Mouse (Mus musculus): ENCODE data around the gene Pcdh15.

The Pcdh15 gene

DNA sequence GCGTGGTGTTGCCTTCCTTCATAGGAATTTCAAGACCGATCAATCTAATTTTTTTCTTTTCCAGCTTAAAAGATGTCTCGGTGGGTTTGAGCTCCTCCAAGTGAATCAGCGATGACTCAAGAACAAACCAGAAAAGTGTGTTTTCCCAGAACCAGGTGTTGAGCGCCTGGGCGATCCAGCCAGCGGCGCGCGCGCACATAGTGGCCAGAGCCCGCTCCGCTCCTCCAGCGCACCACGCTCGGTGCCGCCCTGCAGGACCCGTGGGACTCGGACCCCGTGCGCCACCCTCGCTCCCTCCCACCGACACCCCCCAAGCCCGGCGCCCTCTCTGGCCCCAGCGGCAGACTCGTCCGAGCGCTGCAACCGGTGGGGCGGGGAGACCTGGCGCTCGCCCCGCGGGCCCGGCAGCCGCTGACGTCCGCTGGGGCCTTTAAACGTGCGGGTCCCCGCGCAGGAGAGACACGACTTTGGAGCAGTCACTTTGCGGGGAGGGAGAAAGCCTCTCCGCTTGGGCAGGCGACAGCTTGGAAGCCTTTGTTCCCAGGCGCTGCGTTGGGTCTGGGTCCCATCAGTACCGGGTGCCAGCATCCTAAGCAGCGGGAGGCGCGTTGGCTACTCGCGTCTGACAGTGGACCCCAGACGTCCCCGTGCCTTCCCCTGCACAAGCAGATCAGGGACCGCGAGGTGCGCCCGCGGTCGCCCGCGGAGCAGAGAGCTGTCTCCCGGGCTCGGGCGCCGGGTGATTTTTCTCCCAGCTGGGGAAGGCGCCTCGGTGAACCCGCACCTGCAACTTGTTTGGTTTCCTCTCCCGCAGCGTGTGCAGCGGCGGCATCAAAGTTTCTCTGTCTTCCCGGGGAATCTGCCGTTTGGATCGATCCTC is at the start of gene Pcdh15:
Gene Pcdh15, plus strand, starts transcription at position 377 of the 880 bp plus-strand sequence.
- DNase-seq = no peak

DNA sequence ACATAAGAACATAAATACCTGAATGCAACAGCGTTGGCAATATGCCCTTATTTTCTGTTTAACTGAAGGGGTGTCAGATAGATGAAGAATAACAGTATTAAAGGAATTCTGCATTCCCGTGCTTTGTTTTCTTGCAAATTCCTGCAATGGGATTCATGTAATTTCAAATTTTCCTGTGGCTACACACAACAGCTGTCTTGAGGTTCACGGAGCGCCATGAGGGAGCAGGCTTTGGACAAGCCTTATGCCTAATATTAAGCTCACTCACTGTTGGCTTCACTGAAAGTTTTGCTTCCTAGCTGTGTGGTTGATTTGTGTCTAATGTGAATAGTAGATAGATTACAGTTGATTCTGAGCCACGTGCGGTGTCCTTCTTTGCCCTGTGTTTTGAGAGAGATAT is 47.1 kb upstream of the Pcdh15 start:
- no peak for DNase-seq

DNA sequence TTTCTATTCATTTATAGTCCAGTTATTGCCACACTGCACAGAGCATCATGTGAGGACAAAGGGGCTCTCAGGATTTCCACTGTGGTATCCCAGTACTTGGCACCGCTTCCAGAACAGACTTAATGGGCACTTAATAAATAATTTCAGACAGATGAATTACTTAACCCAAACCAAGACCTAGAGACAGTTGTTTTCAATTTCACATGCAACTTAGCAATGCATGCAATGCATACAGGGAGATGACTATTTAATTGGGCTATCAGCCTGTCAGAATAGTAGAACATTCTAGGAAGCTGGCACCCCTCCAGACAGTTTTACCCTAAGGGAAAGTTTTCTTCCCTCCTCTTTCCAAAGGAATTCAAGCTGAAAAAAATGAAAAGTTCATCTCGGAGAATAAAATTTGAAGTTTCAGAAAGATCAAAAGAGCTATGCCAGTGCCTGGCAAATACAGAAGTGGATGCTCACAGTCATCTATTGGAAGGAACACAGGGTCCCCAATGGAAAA is 39.4 kb upstream of the Pcdh15 start:
- no peak for DNase-seq

DNA sequence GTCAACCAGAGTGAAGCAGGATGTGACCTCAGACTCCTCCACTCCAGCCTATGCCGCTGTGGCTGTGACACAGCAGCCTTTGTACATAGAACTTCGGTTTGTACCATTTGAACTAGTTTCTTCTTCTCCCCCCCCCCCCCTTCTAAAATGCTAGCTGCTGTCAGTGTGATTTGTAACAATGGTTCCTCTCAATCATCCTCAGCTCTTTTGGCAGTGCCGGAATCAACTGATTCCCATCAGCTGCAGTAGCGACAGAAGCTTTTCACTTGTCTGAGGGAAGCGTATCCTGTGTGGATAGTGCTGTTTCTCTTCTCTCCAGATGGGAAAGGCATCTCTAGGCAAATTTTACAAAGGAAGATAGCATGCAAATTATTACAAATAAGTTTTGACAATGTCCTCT is 12.4 kb upstream of the Pcdh15 start:
- no peak for DNase-seq

DNA sequence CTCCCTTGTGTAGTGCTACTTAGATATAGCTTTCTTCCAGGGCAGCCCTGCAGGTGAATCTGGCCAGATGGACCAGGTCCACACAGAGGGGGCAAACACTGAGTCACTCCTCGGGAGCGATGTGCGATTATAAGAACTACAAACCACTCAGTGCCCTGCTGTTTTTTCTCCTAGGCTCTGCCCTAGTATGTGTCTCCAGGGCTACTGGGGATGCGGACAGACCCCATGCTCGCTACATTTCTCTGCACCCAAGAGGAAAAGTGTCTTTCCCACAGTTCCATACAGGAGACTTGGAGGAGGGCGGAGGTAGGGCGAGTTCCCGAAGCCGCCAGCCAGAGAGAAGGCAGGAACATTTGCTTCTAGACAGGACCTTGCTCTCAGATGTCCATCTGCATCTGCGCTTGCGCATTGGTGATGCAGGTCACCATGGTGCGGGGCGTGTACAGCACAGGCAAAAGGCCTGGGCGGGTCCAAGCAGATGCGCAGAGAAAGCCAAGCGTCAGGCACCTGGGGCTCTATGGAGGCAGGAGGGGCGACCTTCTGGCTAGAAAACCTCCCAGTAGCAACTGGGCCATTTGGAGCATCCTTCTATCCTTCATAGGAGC is 2.5 kb upstream of the Pcdh15 start:
- no peak for DNase-seq

DNA sequence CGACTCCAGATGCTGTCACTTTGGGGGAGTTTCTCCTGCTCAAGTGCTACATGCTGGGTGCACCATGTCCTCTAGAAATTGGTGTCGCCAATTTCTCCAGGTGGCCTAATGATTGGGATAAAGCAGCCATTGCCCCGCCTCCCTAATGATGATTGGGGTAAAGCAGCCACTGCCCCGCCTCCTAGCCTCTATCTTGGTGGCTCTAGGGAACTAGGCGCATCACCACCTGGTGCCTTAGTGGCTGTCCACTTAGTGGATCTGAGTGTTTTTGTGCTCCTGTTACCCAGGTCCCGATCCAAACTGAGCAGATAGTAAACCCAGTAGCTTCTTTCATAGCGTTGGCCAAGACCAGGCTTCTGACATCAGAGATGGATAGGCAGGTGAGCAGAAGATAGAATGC is 2.0 kb upstream of the Pcdh15 start:
- no peak for DNase-seq

DNA sequence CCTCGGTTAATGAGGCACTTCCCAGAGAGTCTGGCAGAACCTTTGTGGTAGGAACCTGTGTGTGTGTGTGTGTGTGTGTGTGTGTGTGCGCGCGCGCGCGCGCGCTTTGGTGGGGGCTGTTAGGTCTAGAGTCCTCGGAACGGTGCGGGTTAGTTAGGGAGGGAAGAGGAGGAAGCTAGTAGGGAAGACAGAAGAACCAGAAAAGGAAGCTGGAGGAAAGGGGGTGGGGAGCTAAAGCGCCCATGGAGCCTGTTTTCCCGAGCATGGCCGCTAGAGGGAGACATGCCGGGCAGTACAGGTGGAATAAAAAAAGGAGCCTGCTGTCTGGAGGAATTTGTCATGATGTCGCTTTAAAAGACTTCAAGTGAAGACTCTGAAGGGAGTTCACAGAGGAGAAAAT is 1.2 kb upstream of the Pcdh15 start:
- peak; percentile 5 to 46 for DNase-seq

DNA sequence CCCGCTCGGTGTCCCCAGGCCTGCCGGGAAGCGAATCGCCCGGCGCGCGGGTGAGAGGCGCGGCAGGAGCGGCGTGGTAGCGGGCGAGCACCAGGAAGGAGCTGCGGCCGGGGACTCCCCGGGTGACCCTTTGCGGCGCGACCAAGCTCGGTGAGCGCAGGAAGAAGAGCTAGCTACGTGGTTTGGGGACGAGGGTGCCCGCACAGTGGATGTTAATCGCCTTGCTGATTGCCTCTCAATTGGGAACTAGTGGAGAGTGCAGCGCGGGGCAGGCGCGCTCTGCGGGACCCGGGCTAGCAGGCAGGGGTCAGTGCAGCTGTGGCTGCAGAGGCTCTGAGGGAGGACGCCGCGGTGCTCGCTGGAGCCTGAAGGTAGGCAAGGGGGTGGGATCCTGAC is 702 bp downstream of the Pcdh15 start:
- no peak for DNase-seq

DNA sequence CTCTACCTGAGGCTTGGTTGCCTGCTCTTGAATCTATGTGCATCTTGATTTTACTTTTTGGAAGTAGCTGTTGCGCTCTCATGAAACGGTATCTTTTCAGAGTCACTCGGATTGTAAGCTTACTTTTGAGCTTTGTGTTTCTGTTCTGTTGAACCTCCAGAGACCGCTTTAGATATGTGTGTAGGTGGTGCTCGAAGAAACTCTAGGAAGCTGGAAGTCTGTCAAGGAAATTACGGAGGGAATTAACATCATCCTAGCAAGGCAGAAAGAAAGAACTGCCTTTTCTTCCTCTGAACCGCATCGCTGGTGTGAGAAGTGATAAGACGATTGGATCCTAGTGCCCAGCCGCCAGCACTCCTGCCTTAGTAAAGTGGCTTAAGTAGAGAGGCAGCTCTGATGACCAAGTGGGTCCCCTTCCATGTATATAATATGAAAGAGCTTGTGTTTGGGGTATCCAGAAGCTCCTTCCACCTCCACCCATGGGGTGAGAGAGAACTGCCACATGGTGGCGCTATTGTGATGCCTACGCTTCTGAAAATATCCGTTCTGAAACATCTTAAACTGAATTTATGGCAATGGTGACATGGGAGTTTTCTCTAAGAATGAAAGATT is 4.3 kb downstream of the Pcdh15 start:
- DNase-seq = no peak

DNA sequence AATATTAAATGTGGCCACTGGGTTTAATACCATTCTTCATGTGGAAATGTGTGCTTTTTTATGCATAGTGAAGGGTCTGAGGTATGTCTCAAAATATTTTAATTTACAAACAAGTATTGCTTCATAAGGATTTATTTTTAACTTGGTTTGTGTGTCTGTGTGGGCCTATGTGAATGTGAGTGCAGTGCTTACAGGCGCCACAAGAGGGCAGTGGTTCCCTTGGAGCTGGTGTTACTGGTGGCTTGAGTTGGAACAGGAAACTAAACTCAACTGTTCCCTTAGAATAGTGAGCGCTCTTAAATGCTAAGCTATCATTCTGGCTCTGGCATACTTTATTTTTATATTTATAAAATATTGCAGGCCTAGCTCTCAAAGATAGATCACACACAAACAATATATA is 6.8 kb downstream of the Pcdh15 start:
- peak in 1 of 2 experiments; percentile 47 for DNase-seq

DNA sequence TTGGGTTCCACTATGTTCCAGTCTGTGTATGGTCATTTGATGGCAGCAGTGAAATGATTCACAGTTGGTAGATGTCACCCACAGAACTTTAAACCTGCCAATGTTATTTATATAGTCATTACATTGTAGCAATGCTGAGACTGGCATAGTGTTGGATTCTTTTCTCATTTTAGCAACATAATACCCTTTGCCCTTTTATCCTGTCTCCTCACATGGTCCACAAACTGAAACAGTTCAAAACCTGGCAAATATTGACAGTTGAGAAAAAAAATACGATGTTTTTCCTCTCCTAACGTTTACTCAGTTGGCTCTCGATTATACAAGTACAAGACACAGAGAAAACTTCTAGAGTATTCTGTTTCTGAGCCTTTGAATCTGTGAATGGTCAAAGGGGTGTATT is 38.8 kb downstream of the Pcdh15 start:
- DNase-seq = no peak

DNA sequence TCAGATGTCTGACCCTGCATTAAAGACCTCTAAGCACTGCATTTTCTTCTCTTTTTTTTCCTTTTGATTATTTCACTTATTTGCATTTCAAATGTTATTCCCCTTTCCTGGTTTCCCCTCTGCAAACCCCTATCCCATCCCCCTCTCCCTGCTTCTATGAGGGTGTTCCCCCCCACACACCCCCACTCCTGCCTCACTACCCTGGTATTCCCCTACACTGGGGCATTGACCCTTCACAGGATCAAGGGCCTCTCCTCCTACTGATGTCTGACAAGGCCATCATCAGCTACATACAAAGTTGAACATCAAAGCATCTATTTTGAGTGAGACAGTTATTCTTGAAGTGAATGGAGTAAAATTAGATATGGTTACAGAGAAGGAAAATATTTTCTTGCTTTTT is 48.4 kb downstream of the Pcdh15 start:
- no peak for DNase-seq

DNA sequence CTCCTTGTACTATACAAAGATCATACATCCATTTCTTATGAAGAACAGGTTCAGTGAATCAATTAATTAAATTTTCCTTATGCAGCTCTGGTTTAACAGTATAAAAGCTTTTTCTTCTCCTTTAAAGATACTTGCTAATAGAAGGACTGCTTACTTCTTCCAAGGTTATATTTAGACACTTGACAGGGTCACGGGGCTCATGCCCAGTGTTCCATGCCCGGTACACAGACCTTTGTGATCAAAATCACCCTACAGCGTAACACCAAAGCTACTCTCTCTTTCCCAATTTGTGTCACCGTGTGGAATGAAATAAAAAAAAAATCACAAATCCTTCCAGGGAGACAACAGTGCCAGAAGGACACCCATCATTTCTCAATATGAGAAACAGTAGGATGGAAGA is 48.8 kb downstream of the Pcdh15 start:
- no peak for DNase-seq

DNA sequence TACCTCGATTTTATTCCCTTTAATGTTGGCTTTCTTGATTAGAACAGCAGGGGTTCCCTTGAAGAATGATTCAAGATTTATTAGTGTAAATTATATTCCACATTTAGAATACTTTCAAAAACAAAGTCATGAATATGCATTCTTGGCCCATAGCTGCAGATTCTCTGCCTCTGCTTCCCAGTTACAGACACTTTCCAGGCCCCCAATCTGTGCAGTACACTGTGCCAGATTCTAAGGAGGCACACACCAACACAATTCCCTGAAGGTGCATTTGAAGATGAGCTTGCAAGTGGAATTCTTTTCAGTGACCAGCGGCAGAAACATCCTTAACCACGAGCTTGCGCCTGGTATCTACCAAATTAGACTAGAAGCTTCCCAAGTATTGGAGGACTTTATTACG is 55.4 kb downstream of the Pcdh15 start:
- DNase-seq = no peak

DNA sequence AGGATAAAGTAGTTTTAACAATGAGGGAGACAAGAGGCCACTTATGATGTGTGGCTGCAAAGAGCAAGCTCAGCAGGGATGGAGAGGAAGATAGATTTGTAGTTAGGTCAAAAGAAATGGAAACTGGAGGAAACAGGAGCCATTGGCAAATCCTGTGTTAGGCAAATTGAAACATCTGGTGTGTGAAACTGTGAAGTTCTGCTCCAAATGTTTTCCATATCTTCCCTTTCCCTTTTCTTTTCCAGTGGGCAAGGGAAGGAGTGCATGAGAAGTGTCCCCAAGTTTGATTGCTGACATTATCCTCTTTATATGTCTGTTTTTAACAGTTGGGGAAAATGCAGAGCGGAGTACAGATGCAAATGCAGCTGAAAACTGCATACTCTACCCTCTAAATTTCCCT is 62.6 kb downstream of the Pcdh15 start:
- DNase-seq = no peak

DNA sequence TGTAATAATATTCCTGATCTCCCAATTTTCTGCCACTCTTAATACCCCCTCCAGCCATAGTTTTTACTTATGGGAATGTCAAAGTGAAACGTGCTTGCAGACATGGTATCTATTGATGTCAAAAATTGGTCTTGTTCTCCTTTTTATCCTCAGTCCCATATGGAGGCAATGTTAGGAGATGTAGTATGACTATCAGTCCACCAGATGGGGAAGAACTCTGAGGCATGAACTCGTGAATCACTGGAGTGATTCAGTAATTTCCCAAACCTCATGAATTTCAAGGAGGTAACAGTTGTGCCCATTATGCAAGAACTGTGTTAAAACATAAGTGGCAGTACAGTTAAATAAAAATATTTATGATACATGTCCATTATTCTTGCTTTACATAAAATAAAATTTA is 116.9 kb downstream of the Pcdh15 start:
- no peak for DNase-seq

DNA sequence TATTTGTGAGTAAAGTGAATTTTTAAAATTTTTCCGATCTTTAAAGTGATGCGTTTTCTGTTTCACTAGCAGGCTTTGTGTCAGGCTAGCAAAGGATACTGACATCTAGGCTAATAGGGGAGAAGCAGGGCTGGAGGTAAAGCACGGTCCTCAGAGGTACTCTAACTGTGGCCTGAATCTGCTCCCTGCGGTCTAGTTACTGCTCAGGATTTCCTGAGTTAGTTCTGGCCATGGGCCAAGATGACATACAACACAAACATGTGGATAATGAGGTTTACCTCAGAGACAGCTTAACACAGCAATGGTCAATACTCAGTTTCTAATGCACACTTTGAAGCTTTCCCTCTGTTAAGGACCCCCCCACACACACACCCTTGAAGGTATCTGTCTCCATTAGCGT is 143.2 kb downstream of the Pcdh15 start:
- DNase-seq = no peak

DNA sequence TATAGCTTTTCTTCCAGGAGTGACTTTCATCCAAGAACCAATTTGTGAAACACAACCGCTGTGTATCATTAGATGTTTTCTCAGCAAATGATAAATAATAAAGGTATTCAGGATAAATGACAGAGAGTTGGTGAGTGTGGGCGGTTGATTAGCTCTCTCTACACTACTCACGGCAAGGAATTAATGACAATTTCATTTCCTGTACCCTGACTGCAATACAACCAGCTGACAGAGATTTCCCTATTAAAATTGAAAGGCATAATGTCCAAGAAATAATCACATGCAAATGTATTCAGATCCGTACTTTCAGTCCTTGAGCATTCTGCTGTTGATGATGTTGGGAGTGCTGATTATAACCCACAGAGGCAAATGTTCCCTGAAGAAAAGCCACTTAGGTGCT is 181.3 kb downstream of the Pcdh15 start:
- DNase-seq = no peak

DNA sequence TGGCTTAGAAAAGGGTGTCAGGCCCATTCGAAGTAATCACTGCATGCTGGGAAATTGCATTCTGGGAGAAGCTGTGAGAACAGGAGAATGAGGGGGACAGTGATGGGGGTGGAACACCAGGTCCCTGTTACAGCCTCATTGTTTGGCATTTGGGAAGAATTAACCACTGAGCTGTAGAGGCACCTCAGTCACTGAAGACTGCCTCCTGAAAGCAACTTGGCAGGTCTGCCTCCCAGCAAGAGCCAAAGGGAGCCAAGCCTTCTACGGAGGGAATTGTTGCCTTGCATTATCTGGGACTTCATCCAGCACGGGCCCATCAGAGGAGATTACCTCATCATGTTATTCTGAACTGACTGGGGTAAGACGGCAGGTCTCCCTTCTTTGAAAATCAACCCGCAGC is 197.3 kb downstream of the Pcdh15 start:
- no peak for DNase-seq

DNA sequence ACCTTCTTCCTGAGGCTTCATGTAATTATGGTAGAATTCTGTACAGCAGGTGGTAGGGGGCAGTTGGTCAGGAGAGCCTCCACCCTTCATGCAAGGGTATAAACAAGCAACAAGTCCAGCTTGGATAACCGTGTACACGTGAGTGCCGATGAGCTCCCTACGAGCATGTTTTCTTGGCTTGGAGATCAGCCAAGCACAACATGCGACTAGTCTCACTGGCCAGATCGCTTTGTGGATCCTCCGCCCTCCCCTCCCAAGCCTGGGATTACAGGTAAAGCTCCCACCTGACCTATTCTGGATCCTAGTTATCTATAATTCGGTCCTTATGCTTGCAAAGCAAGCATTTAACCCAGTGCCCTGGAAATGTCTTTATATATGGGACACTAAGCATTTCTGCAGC is 202.8 kb downstream of the Pcdh15 start:
- DNase-seq = peak in 1 of 2 experiments; percentile 1

DNA sequence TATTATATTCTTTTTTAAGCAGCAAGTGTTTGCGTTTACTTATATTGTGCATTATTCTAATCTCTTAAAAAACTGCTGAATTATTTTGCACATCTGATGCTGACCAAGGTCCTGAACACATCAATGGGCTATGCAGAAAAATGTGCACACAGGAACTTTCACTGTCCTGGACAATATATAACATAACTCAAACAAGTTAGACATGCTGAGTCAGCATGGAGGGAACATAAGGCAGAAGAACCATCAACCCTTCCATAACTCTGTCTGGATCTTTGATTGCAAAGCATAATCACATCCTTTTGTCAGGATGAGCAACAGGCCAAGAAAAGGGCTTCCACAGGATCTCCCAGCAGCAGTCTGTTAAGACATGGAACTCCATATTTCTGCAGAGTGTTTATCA is 207.5 kb downstream of the Pcdh15 start:
- DNase-seq = no peak

DNA sequence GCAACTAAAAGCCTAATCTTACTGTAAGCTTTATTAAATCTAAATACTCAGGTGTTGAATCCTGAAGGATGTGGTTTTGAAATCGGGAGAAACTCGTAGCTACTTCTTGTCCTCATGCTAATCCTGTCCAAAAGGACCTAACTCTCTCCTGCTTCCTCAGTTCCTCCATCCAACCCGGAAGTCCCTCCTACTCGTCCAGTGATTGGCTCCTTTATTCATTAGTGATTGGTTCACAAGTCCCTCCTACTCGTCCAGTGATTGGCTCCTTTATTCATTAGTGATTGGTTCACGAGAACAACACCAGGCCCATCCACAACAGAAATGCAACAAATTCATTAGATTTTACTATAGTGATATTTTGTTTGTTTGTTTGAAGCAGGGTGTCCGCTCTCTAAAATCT is 227.7 kb downstream of the Pcdh15 start:
- no peak for DNase-seq

DNA sequence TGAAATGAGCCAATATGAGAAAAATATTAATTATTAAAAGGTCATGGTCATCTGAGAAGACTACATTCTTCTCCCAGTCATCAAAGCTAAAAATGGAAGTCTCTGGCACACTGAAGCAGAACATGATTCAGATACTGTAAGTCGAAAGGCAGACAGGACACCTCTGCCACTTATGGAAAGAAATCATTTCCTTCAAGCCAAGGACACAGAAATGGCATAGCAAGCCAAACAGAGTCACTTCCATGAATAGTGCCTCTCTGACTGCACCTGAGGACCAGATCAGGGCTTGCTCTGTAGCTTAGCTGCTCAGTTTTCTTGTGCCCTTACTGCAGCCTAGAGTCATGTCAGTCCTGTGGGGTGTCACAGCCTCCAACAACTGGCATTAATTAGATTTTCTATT is 234.3 kb downstream of the Pcdh15 start:
- no peak for DNase-seq

DNA sequence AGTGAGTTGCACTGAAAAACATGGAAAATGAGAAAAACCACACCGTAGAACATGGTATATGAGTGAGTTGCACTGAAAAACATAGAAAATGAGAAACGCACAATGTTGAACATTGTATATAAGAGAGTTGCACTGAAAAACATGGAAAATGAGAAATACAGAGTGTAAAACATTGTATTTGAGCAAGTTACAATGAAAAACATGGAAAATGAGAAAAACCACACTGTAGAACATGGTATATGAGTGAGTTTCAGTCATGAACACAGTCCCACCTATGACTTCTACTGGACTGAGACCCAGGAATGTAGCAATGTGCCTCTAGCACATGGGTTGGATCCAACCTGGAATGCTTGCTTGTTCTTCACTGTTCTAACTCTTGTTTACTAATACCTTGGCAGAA is 279.9 kb downstream of the Pcdh15 start:
- no peak for DNase-seq

All from kidney, adult 8-10 months (tissue).